Mouse (Mus musculus): Measurements from ENCODE around the gene Maff. TPM values are rescaled to one million over a fixed set of nuclear protein-coding genes. Genes with fewer than 3 reads are reported as not detected.

Maff gene
- polyA plus RNA-seq, 1 experiment = 3.6 TPM

GRCm38 (mm10) chr15:79370281-79370843 lies 23.9 kb downstream of the Maff start:
- H3K4me3 ChIP-seq (replicated peaks; ENCODE audit: control insufficient read depth, low read depth, low read length) = no peak overlapping the region
- WGBS = 71% methylated on average over 7 of the region's 7 CpGs
- H3K27ac ChIP-seq (ENCODE audit: control insufficient read depth, insufficient read depth, low read depth, low read length, poor library complexity) = no peak overlapping the region
- H3K4me1 ChIP-seq (ENCODE audit: control insufficient read depth, insufficient read depth, low read length) = no peaks in the 10 kb centered on the region
- TF ChIP-seq POLR2A (IDR thresholded peaks at IDR 0.05; ENCODE audit: borderline replicate concordance, control insufficient read depth, low read depth, low read length) (peak; percentile 18; the same call in 1 of the 2 replicates), CTCF (IDR thresholded peaks at IDR 0.05; ENCODE audit: control insufficient read depth, insufficient read depth, low read length) (no peak)

- Histone ChIP-seq H3K4me3 (replicated peaks; ENCODE audit: control insufficient read depth, low read depth, low read length) (no peak overlapping the region), H3K27ac (ENCODE audit: control insufficient read depth, insufficient read depth, low read depth, low read length, poor library complexity) (no peak overlapping the region), H3K4me1 (ENCODE audit: control insufficient read depth, insufficient read depth, low read length) (no peaks in the 10 kb centered on the region)
- 66% methylated on average over 3 of the region's 3 CpGs for WGBS
- TF ChIP-seq CTCF (IDR thresholded peaks at IDR 0.05; ENCODE audit: control insufficient read depth, insufficient read depth, low read length) (no peak), POLR2A (IDR thresholded peaks at IDR 0.05; ENCODE audit: borderline replicate concordance, control insufficient read depth, low read depth, low read length) (no peak)
Observed at GRCm38 (mm10) chr15:79374760-79375159, 28.3 kb downstream of the Maff start.

GRCm38 (mm10) chr15:79377681-79378080 lies 31.3 kb downstream of the Maff start:
- 79% methylated on average over 6 of the region's 6 CpGs for WGBS
- Histone ChIP-seq H3K27ac (ENCODE audit: control insufficient read depth, insufficient read depth, low read depth, low read length, poor library complexity) (no peak overlapping the region), H3K4me1 (ENCODE audit: control insufficient read depth, insufficient read depth, low read length) (no peaks in the 10 kb centered on the region), H3K4me3 (replicated peaks; ENCODE audit: control insufficient read depth, low read depth, low read length) (no peak overlapping the region)
- TF ChIP-seq POLR2A (IDR thresholded peaks at IDR 0.05; ENCODE audit: borderline replicate concordance, control insufficient read depth, low read depth, low read length) = no peak
- no peak for TF ChIP-seq CTCF (IDR thresholded peaks at IDR 0.05; ENCODE audit: control insufficient read depth, insufficient read depth, low read length)

GRCm38 (mm10) chr15:79378608-79379007 lies 32.2 kb downstream of the Maff start:
- Histone ChIP-seq H3K27ac (ENCODE audit: control insufficient read depth, insufficient read depth, low read depth, low read length, poor library complexity) (no peak overlapping the region), H3K4me3 (replicated peaks; ENCODE audit: control insufficient read depth, low read depth, low read length) (no peak overlapping the region), H3K4me1 (ENCODE audit: control insufficient read depth, insufficient read depth, low read length) (no peaks in the 10 kb centered on the region)
- TF ChIP-seq CTCF (IDR thresholded peaks at IDR 0.05; ENCODE audit: control insufficient read depth, insufficient read depth, low read length) (no peak), POLR2A (IDR thresholded peaks at IDR 0.05; ENCODE audit: borderline replicate concordance, control insufficient read depth, low read depth, low read length) (no peak)
- WGBS = 91% methylated on average over 10 of the region's 10 CpGs

DNA sequence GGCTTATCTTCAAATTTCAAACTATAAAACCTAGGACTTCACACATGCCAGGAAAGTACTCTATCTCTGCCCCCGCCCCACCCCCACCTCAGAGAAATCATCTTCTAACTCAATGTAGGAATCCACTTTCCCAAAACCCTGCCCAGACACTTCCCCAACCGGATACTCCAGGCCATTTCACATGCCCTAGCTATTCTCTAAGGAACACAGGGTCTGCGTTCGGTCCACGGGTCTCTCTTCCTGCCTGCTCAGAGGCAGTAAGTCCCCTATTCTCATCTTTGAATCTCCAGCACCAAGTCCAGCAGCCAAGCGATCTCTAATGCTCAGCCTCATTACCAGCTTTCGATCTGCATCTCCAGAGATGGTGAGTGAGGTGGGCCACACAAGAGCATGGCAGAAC lies 33.2 kb downstream of the Maff start:
- WGBS = 84% methylated on average over 7 of the region's 7 CpGs
- H3K4me1 ChIP-seq (ENCODE audit: control insufficient read depth, insufficient read depth, low read length) = no peaks in the 10 kb centered on the region
- TF ChIP-seq CTCF (IDR thresholded peaks at IDR 0.05; ENCODE audit: control insufficient read depth, insufficient read depth, low read length) (no peak), POLR2A (IDR thresholded peaks at IDR 0.05; ENCODE audit: borderline replicate concordance, control insufficient read depth, low read depth, low read length) (no peak)
- no peak overlapping the region for H3K27ac ChIP-seq (ENCODE audit: control insufficient read depth, insufficient read depth, low read depth, low read length, poor library complexity)
- no peak overlapping the region for H3K4me3 ChIP-seq (replicated peaks; ENCODE audit: control insufficient read depth, low read depth, low read length)

DNA sequence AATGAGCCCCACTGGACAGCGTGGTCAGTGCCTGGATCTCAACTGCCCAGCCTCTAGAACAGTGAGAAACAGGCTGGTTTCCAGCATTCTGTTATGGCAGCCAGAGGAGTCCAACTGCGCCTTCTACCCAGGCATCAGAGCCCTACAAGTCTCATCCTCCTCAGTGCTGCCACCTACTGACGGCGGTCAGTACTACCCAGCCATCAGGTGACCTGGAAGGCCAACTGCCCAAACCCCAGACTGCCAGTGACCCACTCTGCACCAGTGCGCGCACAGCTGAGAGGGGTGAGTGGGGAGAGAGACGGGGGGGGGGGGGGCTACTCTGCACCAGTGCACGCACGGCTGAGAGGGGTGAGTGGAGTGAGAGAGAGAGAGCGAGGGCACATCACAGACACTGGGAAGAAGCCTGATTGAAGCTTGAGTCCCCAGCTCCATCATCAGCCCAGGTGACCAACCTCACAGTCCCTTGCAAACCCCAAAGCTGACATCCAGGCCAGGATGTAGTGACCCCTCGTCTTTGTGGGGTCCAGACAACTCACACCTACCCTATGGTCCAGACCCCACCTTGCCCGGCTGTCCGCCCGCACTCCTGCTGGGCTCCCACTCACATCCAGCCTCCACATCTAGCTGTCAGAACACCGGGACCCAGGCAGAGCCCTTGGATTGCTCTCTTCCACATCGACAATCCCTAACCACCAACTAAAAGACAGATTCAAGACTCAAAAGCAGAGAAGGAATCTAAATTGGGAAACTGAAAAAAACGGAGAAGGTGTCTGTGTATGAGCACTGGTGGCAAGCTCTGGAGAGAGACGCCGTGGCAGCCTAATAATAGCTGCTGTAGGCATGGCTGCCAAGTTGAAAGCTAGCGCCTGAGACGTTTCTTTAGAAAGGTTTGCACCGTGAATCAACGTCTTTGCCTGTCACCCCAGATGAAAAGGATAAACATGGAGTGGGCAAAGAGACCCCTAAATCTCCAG lies 34.3 kb downstream of the Maff start:
- no peak overlapping the region for H3K27ac ChIP-seq (ENCODE audit: control insufficient read depth, insufficient read depth, low read depth, low read length, poor library complexity)
- WGBS = 59% methylated on average over 23 of the region's 23 CpGs
- no peak overlapping the region for H3K4me3 ChIP-seq (replicated peaks; ENCODE audit: control insufficient read depth, low read depth, low read length)
- no peaks in the 10 kb centered on the region for H3K4me1 ChIP-seq (ENCODE audit: control insufficient read depth, insufficient read depth, low read length)
- no peak for TF ChIP-seq POLR2A (IDR thresholded peaks at IDR 0.05; ENCODE audit: borderline replicate concordance, control insufficient read depth, low read depth, low read length)
- TF ChIP-seq CTCF (IDR thresholded peaks at IDR 0.05; ENCODE audit: control insufficient read depth, insufficient read depth, low read length) = peak; percentile 94

DNA sequence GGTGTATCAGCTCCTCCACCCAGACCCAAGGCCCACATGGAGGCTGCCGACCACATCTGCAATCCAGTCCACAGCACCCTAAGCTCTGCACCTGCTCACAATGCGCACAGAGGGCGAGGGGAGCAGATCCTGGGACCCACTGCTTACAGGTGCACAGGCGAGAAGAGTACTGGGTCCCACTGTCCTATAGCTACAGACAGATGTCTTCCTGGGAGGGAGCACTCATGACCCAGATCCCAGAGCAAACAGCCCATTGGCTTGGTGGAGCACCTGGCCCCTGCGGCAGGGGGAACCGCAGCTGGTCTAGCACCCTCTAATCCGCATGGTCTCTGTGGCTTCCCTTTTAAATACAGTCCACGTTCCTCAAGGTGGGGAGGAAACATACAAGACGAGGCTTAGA lies 35.2 kb downstream of the Maff start:
- Histone ChIP-seq H3K27ac (ENCODE audit: control insufficient read depth, insufficient read depth, low read depth, low read length, poor library complexity) (no peak overlapping the region), H3K4me1 (ENCODE audit: control insufficient read depth, insufficient read depth, low read length) (no peaks in the 10 kb centered on the region), H3K4me3 (replicated peaks; ENCODE audit: control insufficient read depth, low read depth, low read length) (no peak overlapping the region)
- 79% methylated on average over 9 of the region's 9 CpGs for WGBS
- no peak for TF ChIP-seq CTCF (IDR thresholded peaks at IDR 0.05; ENCODE audit: control insufficient read depth, insufficient read depth, low read length)
- no peak for TF ChIP-seq POLR2A (IDR thresholded peaks at IDR 0.05; ENCODE audit: borderline replicate concordance, control insufficient read depth, low read depth, low read length)

- Histone ChIP-seq H3K27ac (ENCODE audit: control insufficient read depth, insufficient read depth, low read depth, low read length, poor library complexity) (no peak overlapping the region), H3K4me1 (ENCODE audit: control insufficient read depth, insufficient read depth, low read length) (peaks cover 3% of the 10 kb centered on the region; the same call in 1 of the 2 replicates), H3K4me3 (replicated peaks; ENCODE audit: control insufficient read depth, low read depth, low read length) (no peak overlapping the region)
- WGBS = 75% methylated on average over 6 of the region's 6 CpGs
- no peak for TF ChIP-seq POLR2A (IDR thresholded peaks at IDR 0.05; ENCODE audit: borderline replicate concordance, control insufficient read depth, low read depth, low read length)
- no peak for TF ChIP-seq CTCF (IDR thresholded peaks at IDR 0.05; ENCODE audit: control insufficient read depth, insufficient read depth, low read length)
Observed at GRCm38 (mm10) chr15:79387081-79387480, 40.7 kb downstream of the Maff start.

Data from bone marrow, adult 2 months (tissue).